Mouse (Mus musculus) G1E (cell line): ENCODE results near the gene Tex14.

Source experiments
- CTCF ChIP-seq: IDR thresholded peaks from 2 replicates; pipeline ENCODE4 v1.5.1; 2012; ENCODE audit warnings: low read depth, low read length, inconsistent platforms, mixed read lengths
- GATA1 ChIP-seq: IDR thresholded peaks from 2 replicates; pipeline ENCODE4 v1.6.1; 2012; ENCODE audit warnings: borderline replicate concordance, low read length, inconsistent platforms, mixed read lengths

GRCm38 (mm10) chr11:87504690-87505214, 99.9 kb downstream of the Tex14 start:
- TF ChIP-seq CTCF: 0 out of 2 replicates have a peak, but pooled peaks have one; percentile 12
- TF ChIP-seq GATA1: no peak
